8 mouse cellular contexts compared by ENCODE assay signal in genomic region chr7:141041661-141042060, GRCm38 (mm10). TPM values are rescaled to one million over a fixed set of nuclear protein-coding genes. Genes with fewer than 3 reads are reported as not detected.
DNase-seq lines count a peak whose midpoint lies in the region; ATAC-seq lines count a peak whose summit lies in the region.

No protein-coding gene starts in this region.

- DNase-seq in 416B (ENCODE audit: low read depth): peak; percentile 59
- peak; percentile 81 for DNase-seq in adrenal gland, postnatal 10 days
- DNase-seq in heart, postnatal 25 days (ENCODE audit: low spot score): peak; percentile 73
- DNase-seq in kidney, postnatal 4 days: peak; percentile 82 to 89
- peak; percentile 87 to 94 for DNase-seq in lung, postnatal 4 days
- DNase-seq in urinary bladder, adult 2 months (ENCODE audit: low spot score): peak; percentile 43
- no peak for DNase-seq in thymus, postnatal 36 days

- intact Hi-C loops in heart, postnatal 25 days (cut with DNase I): no loop called here

- ATAC-seq in erythroid progenitor cell, adult 5-6 weeks (replicated peaks; ENCODE audit: low FRiP score, poor library complexity, severe bottlenecking): peak; percentile 60

RNA-seq across cellular contexts. Expression of gene Gm17387, which starts 12.7 kb away (rescaled TPM):
- not detected for total RNA-seq in adrenal gland, postnatal 10 days (2021)
- not detected in 2 replicates for total RNA-seq in erythroid progenitor cell, adult 5-6 weeks (2015; ENCODE audit: low replicate concordance)
- not detected in 2 replicates for total RNA-seq in erythroid progenitor cell, adult 5-6 weeks (2017; ENCODE audit: low replicate concordance)
- not detected for total RNA-seq in heart, postnatal 25 days (2021)
- polyA plus RNA-seq in urinary bladder, adult 2 months (2012; rRNA removed): not detected in 2 replicates

RNA-seq across cellular contexts. Expression of gene B4galnt4, which starts 19.2 kb away (rescaled TPM):
- 1 to 10 TPM; 2.0 to 5.1 TPM for total RNA-seq in adrenal gland, postnatal 10 days (2021)
- total RNA-seq in erythroid progenitor cell, adult 5-6 weeks (2015; ENCODE audit: low replicate concordance): not detected in 2 replicates
- 0.26 TPM in 1 of 2 replicates, not detected in the other for total RNA-seq in erythroid progenitor cell, adult 5-6 weeks (2017; ENCODE audit: low replicate concordance)
- under 1 TPM in 1 of 2 experiments, not detected in 1; 0.08 TPM for total RNA-seq in heart, postnatal 25 days (2021)
- polyA plus RNA-seq in urinary bladder, adult 2 months (2012; rRNA removed): 0.45 and 0.55 TPM in 2 replicates

RNA-seq across cellular contexts. Expression of gene Ifitm6, which starts 23.9 kb away (rescaled TPM):
- total RNA-seq in adrenal gland, postnatal 10 days (2021): 1 to 10 TPM; 1.7 to 3.2 TPM
- total RNA-seq in erythroid progenitor cell, adult 5-6 weeks (2015; ENCODE audit: low replicate concordance): 172 and 212 TPM in 2 replicates
- total RNA-seq in erythroid progenitor cell, adult 5-6 weeks (2017; ENCODE audit: low replicate concordance): 65.6 and 95.9 TPM in 2 replicates
- under 1 TPM in 1 of 2 experiments, not detected in 1; 0.42 TPM for total RNA-seq in heart, postnatal 25 days (2021)
- polyA plus RNA-seq in urinary bladder, adult 2 months (2012; rRNA removed): 7.5 and 8.8 TPM in 2 replicates

RNA-seq across cellular contexts. Expression of gene Ifitm3, which starts 31.1 kb away (rescaled TPM):
- total RNA-seq in adrenal gland, postnatal 10 days (2021): 100 to 1,000 TPM; 131 to 136 TPM
- total RNA-seq in erythroid progenitor cell, adult 5-6 weeks (2015; ENCODE audit: low replicate concordance): 156 and 271 TPM in 2 replicates
- 73.5 and 106 TPM in 2 replicates for total RNA-seq in erythroid progenitor cell, adult 5-6 weeks (2017; ENCODE audit: low replicate concordance)
- 100 to 1,000 TPM; 102 to 111 TPM for total RNA-seq in heart, postnatal 25 days (2021)
- polyA plus RNA-seq in urinary bladder, adult 2 months (2012; rRNA removed): 596 and 696 TPM in 2 replicates

RNA-seq across cellular contexts. Expression of gene Pkp3, which starts 36.4 kb away (rescaled TPM):
- total RNA-seq in adrenal gland, postnatal 10 days (2021): 1 to 10 TPM in 1 of 2 experiments, under 1 TPM in 1; 0.94 to 1.5 TPM
- total RNA-seq in erythroid progenitor cell, adult 5-6 weeks (2015; ENCODE audit: low replicate concordance): 4.3 TPM in 1 of 2 replicates, not detected in the other
- total RNA-seq in erythroid progenitor cell, adult 5-6 weeks (2017; ENCODE audit: low replicate concordance): 0.91 and 1.3 TPM in 2 replicates
- total RNA-seq in heart, postnatal 25 days (2021): under 1 TPM in 1 of 2 experiments, not detected in 1; 0.31 TPM
- 26.5 and 27.7 TPM in 2 replicates for polyA plus RNA-seq in urinary bladder, adult 2 months (2012; rRNA removed)

Comparison
In these comparisons a context has a peak if more than half of its experiments do, and no peak if none do; other contexts are left out.
1. DNase-seq: peak in 416B (single experiment), adrenal gland, postnatal 10 days (single experiment), heart, postnatal 25 days (single experiment), kidney, postnatal 4 days (2 of 2), lung, postnatal 4 days (2 of 2) and urinary bladder, adult 2 months (single experiment); none in thymus, postnatal 36 days (0 of 2).
2. RNA of gene Ifitm6, which starts 23.9 kb away (total RNA-seq): 65.6 to 212 TPM in erythroid progenitor cell, adult 5-6 weeks; 1.7 to 3.2 TPM in adrenal gland, postnatal 10 days and 0.42 TPM in heart, postnatal 25 days; every median in the first group is over 10 times any median in the second.